ENCODE assay signal across 1 mouse cellular context in the genomic region with DNA sequence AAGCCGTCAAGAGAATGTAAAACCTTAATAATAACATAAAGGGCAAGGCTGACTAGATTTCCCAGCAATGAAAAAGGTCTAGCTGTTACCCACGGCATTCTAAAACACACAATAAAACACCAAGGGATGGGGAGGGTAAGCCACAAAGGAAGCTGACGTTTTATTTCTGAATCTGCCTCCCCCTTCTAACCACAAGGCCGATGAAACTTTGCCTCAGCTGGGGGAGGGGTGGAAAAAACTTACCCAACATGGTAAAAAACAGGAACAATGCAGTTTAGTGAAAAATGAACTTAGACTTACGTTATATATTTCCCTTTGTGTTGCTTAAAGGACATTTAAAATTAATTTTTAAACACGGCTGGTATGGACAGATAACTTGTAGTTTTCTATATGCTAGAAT.
TF ChIP-seq lines count a peak whose summit lies in the region.

No protein-coding gene starts in this region.

TF ChIP-seq in CH12.LX, 34 proteins besides CTCF, POLR2A, EP300 and RAD21 (continued from another document):
- TF ChIP-seq USF1 (IDR thresholded peaks at IDR 0.05; ENCODE audit: low read depth, low read length) (no peak), MEF2A (IDR thresholded peaks at IDR 0.05; ENCODE audit: borderline replicate concordance, low read depth, low read length) (peak; percentile 90), BHLHE40 (IDR thresholded peaks at IDR 0.05; ENCODE audit: low read depth, low read length) (peak; percentile 78), HCFC1 (IDR thresholded peaks at IDR 0.05; ENCODE audit: low read depth, low read length) (no peak; the same call in none of the 2 replicates), GABPA (IDR thresholded peaks at IDR 0.05; ENCODE audit: insufficient replicate concordance, low read depth, low read length) (no peak), SMC3 (IDR thresholded peaks at IDR 0.05; ENCODE audit: low read depth, low read length) (no peak), NRF1 (IDR thresholded peaks at IDR 0.05; ENCODE audit: low read depth, low read length) (no peak)
